Mouse (Mus musculus): ENCODE results near the gene Armh1. TPM values are rescaled to one million over a fixed set of nuclear protein-coding genes. Genes with fewer than 3 reads are reported as not detected.
A peak's percentile ranks its signal among the peaks of the same experiment; 100 is the strongest.

Armh1 gene
- not detected for total RNA-seq (2021)

GRCm38 (mm10) chr4:117251801-117252316 is at the start of gene Armh1, which contains the start of gene Tmem53:
Armh1 (minus strand) TSS chr4:117252125.
Tmem53 (plus strand) TSS chr4:117251951.
- intact Hi-C loops (cut with DNase I): no loop called here
- DNase-seq: peak; percentile 87 to 90

DNA sequence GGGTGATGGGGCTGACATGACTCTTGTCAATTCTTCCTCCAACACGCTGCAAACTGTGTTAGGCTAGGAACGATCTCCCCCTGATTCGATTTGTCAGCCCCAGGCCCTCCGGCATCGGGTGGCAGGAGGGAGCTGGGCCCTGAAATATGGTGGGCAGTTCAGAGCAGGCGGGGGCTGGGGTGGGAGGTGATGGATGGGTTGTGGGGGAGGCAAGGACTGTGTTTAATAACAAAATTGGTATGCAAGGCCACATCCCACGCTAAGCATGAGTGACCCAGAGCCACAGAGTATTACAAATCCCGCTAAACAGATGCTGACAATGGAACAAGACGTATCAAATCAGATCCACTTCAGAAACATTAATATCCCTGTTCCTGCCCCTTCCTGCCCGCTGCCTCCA is 48.0 kb upstream of the Armh1 start:
- intact Hi-C loops (cut with DNase I): no loop called here
- DNase-seq: no peak

DNA sequence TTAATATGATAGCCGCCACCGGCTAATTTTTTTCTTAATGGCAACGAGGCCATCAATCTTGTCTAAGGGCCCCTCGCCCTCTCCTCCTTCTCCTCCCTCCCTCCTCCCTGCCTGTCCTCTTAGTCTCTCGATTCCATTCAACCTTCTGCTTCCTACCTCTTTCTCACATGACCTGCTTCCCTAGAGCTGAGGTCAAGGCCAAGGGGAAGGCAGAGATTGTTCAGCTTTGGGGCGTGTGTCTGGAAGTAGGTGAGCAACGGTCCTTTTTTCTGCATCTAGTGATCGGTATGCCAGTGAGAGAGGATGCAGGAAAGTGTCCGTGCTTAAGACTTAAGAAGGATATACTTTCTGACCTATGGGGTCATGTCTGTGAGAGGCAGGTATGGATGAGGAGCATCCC is 45.9 kb upstream of the Armh1 start:
- intact Hi-C loops (cut with DNase I): no loop called here
- no peak for DNase-seq

DNA sequence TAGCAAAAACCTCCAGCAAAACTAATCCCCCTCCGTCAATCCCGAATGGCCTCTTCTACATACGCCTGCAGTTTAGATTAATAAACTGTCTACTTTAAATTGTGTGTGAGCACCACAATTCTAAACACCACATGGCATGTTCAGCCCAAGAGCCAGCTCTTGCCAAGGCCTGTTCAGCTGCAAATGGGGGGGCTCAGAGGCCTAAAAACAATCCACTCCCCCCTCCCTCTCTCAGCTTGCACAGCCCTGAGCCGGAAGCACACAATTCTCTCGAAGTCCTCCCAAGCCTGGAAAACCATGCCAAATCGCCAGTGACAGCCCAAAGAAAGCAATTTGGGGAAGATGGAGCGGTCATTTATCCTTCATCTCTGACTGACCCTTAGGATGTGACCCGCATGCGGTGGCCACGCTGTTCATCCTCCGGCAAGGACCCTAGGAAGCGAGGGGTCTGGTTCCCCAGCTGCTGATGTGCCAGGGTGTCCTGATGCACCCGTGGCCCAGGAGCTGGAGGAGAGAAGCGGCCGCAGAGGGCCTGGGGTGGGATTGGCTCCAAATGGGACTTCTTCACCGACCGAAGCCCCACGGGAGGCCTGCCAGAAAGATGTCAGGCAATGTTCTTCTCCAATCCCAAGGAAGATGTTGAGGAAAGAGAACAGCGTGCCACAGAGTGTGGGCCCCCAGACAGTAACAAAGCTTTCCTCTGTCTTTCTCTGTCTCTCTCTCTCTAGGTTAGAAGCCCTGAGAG is 45.1 kb upstream of the Armh1 start:
- no peak for DNase-seq
- intact Hi-C loops (cut with DNase I): no loop called here

DNA sequence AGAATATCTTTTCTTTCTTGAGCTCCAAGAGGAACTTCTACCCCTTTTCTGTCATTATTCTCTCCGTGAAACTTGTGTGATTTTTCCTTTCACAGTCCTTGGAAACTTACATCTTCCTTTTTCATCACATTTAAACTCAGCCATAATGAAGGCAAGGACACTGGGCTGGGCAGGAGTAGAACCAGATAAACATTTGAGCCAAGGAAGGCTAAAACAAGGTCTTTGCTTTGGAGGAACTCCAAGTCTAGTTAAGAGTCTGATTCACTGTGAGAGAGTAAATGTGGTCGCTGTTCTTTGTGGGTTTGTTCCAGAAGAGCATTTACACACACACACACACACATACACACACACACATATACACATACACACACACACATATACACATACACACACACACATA is 39.8 kb upstream of the Armh1 start:
- intact Hi-C loops (cut with DNase I): no loop called here
- no peak for DNase-seq

GRCm38 (mm10) chr4:117288927-117289801 is 37.2 kb upstream of the Armh1 start:
- peak; percentile 80 to 88 for DNase-seq

DNA sequence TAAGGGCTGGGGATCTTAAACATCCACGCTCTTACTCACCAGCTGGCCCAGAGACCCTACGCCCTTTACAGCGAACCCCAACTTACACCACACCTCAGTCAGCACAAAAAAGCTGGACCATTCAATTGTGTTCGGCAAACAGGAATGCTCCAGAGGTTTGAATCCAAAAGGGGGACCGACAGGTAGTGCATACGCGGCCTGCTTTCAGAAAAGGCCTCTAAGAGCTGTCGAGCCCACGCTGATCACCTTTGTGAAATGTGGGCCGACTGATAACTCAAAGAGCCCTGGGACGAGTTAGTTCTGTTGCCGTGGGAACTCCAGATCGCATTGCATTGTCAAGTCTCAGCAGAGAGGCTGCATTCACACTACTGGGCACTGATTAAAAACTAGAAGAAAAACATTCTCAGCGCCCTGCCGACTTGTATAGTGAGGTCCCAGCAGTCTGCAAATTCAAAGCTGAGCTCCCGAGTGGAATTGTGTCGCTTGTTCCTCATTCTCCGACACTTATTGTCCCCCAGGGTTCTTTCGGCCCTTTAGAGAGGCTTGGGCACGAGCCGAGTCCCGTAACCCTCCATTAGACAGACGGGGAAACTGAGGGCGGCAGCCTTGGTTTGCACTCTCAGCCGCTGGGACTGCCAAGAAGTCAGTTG is 36.5 kb upstream of the Armh1 start:
- intact Hi-C loops (cut with DNase I): no loop called here
- no peak for DNase-seq

More at GRCm38 (mm10) chr4:117288927-117289801, 37.2 kb upstream of the Armh1 start:
- intact Hi-C loops (cut with DNase I): no loop called here

- no peak for DNase-seq
- intact Hi-C loops (cut with DNase I): no loop called here
These were observed 32.4 kb upstream of the Armh1 start for GRCm38 (mm10) chr4:117284363-117284762.

DNA sequence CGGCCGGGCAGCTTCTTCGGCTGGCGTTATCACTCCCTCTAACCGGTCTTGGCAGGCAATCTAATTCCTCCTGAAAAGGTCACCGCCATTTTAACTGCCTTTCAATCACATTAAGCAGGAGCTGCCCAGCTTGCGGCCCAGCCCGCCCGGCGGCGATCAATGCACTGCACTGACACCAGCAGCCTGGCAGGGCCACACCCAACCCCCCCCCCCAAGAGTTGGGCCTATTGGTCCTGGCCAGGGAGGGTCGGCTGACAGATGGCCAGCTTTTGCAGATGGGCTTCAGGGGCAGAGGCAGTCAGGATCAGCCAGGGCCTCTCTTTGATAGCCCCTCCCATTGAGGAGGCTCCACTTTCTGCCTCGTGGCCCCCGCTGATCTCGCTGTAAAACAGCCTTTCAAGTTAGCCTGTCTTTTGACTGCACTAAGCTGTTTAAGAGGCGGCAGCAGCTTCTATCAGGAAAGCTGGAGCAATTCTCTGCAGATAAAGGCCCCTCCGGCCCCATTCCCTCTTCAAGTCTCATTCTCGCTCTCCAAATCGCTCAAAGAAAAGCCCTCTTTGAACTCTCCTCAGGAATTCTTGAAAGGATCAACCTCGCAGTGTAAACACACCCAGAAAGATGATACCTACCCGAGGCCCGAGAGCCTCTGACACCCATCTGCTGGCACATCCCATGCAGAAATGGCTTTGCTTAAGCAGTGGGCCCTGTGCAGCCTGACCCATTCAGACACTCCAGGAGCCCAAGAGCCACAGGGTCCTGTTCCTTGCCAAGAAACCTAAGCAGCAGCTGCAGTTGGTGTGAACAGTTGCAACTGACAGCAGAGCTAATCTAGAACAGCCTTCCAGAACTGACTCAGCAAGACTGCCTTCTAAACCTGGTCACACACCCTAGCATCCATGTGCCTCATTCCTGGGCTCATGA is 31.6 kb upstream of the Armh1 start:
- no peak for DNase-seq
- intact Hi-C loops (cut with DNase I): no loop called here

- intact Hi-C loops (cut with DNase I): no loop called here
- no peak for DNase-seq
These were observed 29.3 kb upstream of the Armh1 start for GRCm38 (mm10) chr4:117281090-117281845.

- intact Hi-C loops (cut with DNase I): no loop called here
- no peak for DNase-seq
These were observed 28.5 kb upstream of the Armh1 start for GRCm38 (mm10) chr4:117280397-117280930.

- intact Hi-C loops (cut with DNase I): no loop called here
- DNase-seq: no peak
These were observed 27.3 kb upstream of the Armh1 start for GRCm38 (mm10) chr4:117279253-117279642.

DNA sequence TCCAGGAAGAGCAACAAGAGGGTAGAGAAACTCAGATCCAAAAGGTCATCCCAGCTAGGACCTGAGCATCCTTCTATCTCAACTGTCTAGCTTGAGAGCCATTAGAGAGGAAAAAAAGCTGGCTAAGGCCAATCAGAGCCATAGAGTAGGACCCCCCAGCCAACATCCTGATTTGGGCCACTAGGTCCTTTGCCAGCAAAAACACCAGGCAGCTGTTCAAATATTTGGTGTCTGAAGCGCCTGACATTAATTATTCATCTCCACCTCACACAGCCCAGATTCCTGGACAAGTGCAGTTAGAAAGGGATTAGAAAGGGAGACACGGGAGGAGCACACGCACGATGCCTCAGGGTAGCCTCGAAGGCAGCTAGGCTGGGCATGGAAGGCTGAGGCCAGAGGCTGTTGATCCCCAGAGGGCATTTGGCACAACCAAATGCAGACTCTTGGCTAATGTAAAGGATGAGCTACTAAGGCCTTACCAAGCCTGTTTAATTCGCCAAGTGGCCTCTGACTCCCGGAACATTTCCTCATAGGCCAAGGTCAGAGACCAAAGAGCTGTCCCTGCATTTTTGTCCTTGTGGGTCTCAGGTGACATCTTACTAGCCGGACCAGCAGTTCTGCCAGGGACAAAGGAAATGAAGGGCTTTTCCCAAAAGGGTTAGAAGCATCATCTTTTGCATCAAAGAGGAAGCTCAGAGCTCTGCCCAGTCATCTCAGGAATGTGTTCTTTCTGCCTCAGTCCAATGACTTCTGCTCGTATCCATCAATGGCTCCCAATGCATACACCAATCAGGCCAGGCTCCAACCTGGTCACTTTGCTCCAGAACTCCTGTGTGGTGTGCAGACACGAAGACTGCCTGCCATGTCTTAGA is 26.7 kb upstream of the Armh1 start:
- DNase-seq: no peak
- intact Hi-C loops (cut with DNase I): no loop called here

DNA sequence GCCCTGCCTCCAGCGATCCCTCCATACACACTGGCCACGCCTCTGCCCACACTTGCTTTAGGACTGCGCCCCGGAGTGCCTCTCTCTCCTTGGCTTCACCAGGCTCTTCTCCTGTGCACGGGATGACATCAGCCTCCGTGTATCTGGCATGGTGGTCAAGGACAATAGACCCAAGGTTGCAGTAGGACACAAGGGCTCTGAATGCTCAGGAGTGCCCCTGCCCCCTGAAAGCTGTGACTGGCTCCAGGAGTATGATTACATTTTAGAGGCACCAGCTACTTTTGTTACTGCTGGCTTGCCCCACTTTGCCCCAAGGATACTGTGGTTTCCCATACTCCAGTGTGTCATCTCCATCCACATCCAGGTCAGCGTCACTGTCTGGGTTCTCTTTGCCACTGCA is 25.8 kb upstream of the Armh1 start:
- intact Hi-C loops (cut with DNase I): no loop called here
- DNase-seq: no peak

- DNase-seq: no peak
- intact Hi-C loops (cut with DNase I): no loop called here
These were observed 25.1 kb upstream of the Armh1 start for GRCm38 (mm10) chr4:117277021-117277420.

GRCm38 (mm10) chr4:117276281-117276711 is 24.4 kb upstream of the Armh1 start:
- DNase-seq: no peak
- intact Hi-C loops (cut with DNase I): no loop called here

DNA sequence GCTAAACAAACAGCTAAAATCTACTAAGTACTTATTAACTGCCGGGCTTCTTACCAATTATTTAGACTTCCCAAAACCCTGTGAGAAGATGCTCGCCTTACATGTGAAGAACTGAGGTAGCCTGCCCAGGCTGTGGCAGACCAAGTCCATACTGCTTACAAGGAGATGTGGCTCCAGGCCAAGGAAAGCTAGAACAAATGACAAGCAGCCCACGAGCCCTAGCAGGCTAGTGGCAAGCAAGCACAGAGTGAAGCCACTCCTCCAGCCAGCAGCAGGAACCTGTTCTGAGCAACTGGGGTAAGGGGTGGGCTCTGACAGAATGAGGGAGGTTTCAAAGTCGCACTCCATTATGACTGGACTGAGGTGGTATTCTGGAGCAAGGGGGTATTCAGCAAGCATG is 22.8 kb upstream of the Armh1 start:
- no peak for DNase-seq
- intact Hi-C loops (cut with DNase I): no loop called here

GRCm38 (mm10) chr4:117272459-117272858 is 20.5 kb upstream of the Armh1 start:
- intact Hi-C loops (cut with DNase I): no loop called here
- DNase-seq: no peak
